Mouse (Mus musculus): ENCODE data around the gene Bckdk.
"Not testable (repeated sequence)": the region's sequence is repeated elsewhere in the genome, so short reads cannot be mapped to it uniquely, and the experiment has no call there.

The Bckdk gene

DNA sequence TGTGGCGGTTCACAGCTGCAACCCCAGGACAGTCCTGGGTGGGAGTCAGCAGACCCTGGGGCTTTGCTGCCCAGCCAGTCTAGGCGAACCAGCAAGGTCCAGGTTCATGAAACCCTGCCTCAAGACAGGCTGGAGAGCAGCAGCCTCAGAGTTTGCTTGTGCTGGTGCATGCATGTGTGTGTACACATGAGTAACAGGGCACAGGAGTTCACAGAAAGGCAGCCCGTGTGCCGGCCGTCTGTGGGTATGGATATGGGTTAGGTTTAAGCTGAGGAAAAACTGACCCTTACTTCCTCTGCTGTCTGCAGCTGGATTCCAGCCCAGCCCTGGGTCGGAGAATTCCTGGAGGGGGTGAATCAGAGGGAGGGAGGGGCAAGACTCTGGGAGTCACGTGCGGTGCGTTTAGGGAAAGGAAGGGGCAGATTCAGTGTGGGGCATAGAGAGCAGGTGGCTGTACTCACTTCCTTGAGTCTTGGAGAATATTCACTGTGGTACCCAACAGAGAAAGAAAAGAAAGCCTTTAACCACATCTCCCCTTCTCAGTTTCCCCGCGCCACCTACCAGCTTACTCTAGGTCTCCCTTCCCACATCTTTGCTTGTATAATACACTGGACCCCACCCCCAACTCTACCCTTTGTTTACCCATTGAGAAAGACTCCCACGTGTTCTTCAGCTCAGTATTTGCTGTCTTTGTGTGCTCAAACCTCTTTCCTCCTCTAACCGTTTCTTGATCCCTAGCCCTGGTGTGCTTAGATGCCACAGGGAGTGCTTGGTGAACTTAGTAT, 27.7 kb downstream of the Bckdk start:
- DNase-seq (ENCODE audit: low spot score) = no peak

DNA sequence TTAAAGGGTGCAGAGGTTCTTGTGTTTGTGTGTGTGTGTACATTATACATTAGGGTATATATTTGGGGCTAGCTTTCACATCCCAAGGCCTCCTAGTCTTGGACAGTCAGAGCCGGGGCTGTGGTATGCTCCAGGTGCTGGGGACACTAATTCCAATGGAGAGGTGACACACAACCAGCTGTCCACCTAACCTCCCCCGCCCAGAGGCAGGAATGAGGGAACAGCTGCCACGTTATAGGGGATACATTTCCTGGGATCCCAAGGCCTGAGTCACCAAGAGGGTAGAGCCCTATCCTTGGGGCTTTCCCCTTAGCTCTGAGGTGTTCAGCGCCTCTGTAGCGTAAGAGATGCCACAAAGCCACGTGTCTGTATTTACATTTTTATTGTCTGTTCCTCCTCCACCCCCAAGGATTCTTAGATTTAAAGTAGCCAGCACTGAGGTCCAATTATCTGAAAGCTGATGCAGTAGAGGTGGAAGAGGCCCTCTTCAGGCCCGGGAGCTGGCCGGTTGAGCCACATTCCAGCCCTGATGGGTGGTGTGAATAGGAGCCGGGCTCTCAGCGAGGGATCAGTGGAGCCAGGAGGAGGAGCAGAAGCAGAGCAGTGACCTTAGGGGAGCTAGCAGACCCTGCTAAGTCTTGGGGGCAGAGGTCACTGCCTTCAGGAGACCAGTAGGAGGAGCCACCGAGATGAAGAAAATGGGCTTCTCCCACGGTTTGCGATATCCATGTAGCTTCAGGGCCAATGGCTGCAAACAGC, 28.6 kb downstream of the Bckdk start:
- no peak for DNase-seq (ENCODE audit: low spot score)

DNA sequence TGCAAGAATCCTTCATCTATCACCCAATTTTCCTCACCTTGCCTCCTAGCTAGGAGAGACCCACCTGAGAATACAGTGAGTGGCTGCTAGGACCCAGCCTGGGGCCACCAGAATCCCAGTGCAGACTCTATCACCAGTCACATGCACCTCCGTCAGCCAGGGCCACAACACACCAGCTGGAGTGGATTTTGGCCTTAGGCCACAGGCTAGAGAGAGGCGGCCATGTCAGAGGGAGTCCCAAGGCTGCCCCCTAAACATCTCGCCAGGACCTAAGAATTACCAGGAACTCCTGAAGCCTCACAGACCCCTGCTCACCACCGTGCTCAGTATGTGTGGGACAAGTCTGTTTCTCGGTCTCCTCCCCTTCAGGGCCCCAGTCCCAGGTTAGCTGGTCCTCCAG, 30.2 kb downstream of the Bckdk start:
- DNase-seq (ENCODE audit: low spot score) = no peak

DNA sequence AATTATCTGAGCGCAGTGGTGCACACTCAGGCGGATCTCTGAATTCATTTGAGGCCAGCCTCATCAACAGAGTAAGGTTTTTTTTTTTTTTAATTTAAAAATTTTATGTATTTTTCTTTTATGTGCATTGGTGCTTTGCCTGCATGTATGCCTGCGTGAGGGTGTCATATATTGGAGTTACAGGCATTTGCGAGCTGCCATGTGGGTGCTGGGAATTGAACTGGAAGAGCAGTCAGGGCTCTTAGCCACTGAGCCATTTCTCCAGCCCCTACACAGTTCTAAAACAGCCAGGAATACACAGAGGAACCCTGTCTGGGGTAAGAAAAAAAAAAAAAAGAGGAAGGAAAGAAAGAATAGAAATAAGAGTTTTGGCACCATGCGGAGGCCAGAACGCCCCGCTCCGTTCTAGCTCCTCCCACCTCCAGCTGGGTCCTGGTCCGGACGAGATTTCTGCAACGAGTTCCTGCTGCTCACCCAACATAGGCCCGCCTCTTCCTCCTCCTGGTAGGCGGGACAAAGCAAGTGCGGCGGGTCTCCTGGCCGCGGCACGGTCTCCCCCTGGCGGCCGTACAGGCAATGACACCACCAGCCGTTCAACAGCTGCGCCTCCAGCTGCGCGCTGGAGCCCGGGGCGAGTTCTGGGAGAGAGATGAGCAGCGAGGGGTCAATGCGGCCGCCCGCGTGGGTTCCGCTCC, 31.3 kb downstream of the Bckdk start:
- peak; percentile 95 for DNase-seq (ENCODE audit: low spot score)

DNA sequence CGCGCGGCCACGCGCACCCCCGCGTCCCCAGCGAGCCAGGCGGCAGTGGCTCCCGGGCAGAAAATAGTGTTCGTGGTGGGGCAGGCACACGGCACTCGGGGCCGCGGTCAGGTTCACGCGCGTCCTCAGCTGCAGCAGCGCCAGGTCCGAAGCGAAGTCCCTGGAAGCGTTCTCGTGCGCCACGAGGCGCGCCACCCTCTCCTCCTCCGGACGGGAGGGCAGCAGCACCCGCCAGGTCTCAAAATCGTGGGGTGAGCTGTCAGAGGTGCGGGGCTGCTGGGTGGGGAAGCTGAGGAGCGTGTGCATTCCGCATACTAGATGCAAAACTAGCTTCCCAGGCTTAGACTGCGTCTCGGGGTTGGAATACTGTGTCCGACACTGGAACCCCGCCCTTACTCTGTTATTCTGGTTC, 31.9 kb downstream of the Bckdk start:
- no peak for DNase-seq (ENCODE audit: low spot score)

DNA sequence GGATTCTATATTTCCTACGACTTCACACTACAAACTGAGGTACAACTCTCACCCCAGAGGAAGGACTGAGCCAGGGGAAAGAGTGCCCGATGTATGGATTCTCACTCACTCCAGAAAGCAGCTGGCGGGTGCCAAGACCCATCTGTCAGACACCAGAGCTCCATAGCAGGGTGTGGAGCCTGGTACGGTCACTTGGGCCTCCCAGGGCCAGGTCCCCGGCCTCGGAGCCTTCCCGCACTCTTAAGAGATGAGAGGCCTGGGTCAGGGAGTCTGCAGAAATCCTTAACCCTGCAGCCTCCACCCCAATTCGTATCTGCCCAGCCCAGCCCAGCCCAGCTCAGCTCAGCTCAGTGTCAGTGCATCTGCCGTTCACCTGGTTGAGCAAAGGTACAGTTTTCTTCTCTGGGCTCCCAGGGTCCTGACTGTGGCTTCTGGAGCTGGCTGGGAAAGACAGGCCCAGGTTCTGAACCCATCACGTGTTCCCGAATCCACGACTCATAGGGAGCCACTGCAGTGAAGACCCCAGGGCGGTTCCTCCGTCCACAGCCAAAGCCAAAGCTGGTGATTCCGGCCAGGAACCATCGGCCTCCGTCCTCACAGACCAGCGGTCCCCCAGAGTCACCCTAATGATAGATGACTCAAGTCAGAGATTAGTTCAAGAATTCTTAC, 32.5 kb downstream of the Bckdk start:
- DNase-seq (ENCODE audit: low spot score) = no peak

DNA sequence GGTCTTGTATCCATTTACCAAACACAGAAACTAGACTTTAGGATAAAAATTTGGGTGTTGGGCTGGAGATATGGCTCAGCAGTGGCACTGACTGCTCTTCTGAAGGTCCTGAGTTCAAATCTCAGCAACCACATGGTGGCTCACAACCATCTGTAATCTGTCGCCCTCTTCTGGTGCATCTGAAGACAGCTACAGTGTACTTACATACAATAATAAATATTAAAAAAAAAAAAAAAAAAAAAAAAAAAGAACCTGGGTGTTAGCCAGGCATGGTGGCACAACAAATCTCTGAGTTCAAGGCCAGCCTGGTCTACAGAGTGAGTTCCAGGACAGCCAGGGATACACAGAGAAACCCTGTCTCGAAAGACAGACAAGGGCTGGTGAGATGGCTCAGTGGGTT, 38.2 kb downstream of the Bckdk start:
- DNase-seq (ENCODE audit: low spot score) = not testable (repeated sequence)

DNA sequence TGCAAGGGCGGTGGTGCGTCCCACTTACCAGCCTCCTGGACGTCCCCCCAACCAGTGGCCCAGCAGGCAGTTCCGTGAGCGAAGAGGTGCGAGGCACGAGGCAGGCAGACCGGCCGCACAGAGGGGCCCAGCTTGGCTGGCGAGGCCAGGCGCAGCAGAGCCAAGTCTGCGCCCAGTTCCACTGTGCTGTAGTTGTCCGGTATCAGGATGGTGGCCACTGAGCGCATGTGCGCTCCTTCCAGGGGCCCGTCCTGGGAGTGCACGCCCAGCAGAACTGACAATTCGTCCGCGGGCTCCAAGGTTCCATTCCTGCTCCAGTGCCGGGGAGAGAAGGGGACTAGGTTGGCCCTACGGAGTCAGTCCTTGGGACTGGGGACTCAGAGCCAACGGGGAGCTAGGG, 40.7 kb downstream of the Bckdk start:
- DNase-seq (ENCODE audit: low spot score) = peak; percentile 55

DNA sequence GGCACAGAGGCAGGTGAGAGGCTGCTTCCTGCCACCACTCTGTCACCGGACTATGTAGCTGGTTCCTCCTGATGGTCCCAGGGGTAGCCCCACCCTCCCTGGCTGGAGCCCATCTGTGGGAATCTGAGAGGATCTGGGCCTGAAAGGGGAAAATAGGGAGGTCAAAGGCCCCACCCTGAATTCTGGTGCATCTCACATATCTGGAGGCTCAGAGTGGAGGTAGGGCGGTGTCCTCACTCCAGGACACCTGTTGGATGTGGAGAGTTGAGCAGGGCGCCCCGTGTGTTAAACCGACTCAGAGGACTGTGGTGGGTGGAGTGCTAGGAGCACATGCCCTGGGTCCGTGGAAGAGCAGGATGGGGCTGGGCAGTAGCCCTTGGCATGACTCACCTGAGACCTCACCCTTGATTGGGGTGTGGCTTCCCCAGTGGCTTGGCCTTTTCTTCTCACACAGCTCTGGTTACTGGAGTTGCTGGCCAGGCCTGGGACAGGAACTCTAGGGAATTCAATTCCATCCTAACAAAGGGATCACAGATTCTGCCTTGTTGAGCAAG, 42.7 kb downstream of the Bckdk start, which contains the start of gene Prss36:
TSS of gene Prss36 (minus strand) at position 256 of the 554 bp plus-strand sequence.
- no peak for DNase-seq (ENCODE audit: low spot score)

DNA sequence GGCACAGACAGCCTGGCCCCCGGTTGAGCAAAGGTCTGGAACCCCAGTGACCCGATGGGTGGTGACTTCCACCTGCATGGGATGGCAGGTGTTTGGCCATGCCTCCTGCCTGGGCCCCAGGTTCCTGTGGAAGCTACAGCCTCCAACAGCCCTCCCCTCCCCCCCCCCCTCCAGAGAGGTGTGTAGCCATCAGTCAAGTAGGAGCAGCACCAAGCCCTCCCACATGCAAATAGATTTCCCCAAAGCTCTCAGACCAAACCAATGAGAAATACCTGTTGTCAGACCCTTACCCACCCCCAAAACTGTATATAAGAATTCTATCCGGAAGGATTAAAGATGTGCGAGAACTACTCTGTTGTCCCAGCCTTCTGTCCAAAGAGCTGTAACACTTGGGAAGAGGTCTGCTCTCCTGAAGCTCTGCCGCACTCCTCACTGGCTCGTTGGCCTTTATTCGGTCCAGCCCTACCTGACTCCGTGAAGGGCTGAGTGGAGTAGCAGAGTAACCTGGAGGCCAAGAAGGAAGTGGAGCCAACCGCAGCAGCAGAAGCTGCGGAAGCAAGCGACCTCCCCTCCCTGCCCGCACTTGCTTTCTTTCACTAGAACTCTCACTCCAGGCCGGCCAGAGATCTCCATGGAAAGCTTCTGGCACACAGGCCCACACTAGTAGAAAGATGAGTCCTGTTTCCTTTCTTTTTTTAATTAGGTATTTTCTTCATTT, 49.1 kb downstream of the Bckdk start:
- no peak for DNase-seq (ENCODE audit: low spot score)

DNA sequence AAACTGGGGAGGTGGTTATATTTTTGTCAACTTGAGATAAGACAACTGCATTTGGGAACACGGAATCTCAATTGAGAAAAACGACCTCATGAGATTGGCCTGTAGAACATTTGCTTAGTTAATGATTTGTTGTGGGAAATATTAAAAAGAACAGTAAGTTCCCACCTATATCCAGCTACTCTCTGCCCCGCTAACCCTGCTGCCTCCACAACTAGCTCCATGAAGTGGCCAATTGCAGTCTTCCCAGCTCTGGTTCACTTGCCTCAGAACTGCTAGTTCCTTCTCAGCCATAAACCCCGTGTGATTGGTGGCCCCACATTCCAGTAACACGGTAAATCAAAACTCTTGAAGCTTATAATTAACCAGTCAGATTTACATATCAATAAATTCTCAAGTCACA, 55.5 kb downstream of the Bckdk start:
- no peak for DNase-seq (ENCODE audit: low spot score)
